Mouse (Mus musculus): ENCODE measurements at regions not wholly inside any gene's neighbourhood (a gene's known extent, or its start where the extent isn't known, plus 50 kb on each side); places are given as distances from the start of the nearest gene placed in this dataset.

DNA sequence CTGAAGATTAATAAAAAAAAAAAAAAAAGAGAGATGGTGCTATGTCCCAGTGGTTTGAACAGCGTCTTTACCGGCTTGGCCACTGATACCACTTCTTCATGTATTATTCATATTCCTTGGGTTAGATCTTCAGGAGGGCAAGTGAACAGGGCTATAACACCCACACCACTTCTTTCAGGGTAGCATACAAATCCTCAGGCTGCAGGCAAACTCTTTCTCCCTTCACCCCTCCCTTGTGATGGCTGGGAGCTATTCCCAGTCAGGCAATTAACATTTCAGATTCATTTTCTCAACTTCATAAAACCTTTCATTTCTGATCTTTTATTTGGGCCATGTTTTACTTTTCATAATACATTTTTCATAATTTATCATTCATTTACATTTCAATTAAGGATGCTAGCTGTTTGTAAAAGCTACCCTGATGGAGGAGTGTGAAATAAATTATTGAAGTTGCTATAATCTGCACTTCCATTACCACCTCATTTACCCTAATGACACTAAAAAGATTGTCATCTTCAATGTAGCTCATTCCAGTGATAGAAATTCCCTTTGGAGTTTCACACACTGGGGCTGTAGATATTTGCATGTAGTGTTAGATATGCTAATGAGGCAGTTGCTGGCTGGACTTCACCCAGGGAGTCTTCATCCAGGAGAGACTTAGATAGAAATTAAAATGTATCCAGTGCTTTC lies 2558.3 kb upstream of the Gm6569 start:
- ATAC-seq (ENCODE audit: insufficient number of reproducible peaks, insufficient read depth, low FRiP score, low read depth) = no peak
- Histone ChIP-seq H3K36me3 (ENCODE audit: control insufficient read depth, insufficient read depth, low read length) (no peaks in the 10 kb centered on the region), H3K27me3 (ENCODE audit: control insufficient read depth, insufficient read depth, low read length) (no peaks in the 10 kb centered on the region), H3K9me3 (ENCODE audit: control insufficient read depth, low read length) (no peaks in the 10 kb centered on the region), H3K27ac (replicated peaks in 1 of 2; ENCODE audit: control insufficient read depth in 1 of 2, insufficient read depth in 1 of 2, low read depth in 2 of 2, low read length in 2 of 2) (no peak overlapping the region), H3K4me2 (ENCODE audit: low read length) (no peak overlapping the region), H3K4me3 (ENCODE audit: control insufficient read depth in 1 of 2, insufficient read depth in 1 of 2, low read depth in 1 of 2, low read length in 2 of 2) (no peak overlapping the region), H3K4me1 (ENCODE audit: control insufficient read depth in 2 of 2, insufficient read depth in 2 of 2, low read length in 2 of 2) (no peaks in the 10 kb centered on the region), H3K9ac (ENCODE audit: low read length) (no peak overlapping the region)
- 92% methylated on average over 2 of the region's 2 CpGs for WGBS

GRCm38 (mm10) chr15:71276566-71276912 lies 2557.8 kb upstream of the Gm6569 start:
- H3K27me3 ChIP-seq (ENCODE audit: control insufficient read depth, insufficient read depth, low read length) = no peaks in the 10 kb centered on the region
- H3K9ac ChIP-seq (ENCODE audit: low read length) = no peak overlapping the region
- H3K9me3 ChIP-seq (ENCODE audit: control insufficient read depth, low read length) = no peaks in the 10 kb centered on the region
- 68% methylated on average over 2 of the region's 2 CpGs for WGBS
- no peaks in the 10 kb centered on the region for H3K4me1 ChIP-seq (ENCODE audit: control insufficient read depth in 2 of 2, insufficient read depth in 2 of 2, low read length in 2 of 2)
- no peaks in the 10 kb centered on the region for H3K36me3 ChIP-seq (ENCODE audit: control insufficient read depth, insufficient read depth, low read length)
- no peak overlapping the region for H3K4me2 ChIP-seq (ENCODE audit: low read length)
- no peak overlapping the region for H3K4me3 ChIP-seq (ENCODE audit: control insufficient read depth in 1 of 2, insufficient read depth in 1 of 2, low read depth in 1 of 2, low read length in 2 of 2)
- no peak for ATAC-seq (ENCODE audit: insufficient number of reproducible peaks, insufficient read depth, low FRiP score, low read depth)
- no peak overlapping the region for H3K27ac ChIP-seq (replicated peaks in 1 of 2; ENCODE audit: control insufficient read depth in 1 of 2, insufficient read depth in 1 of 2, low read depth in 2 of 2, low read length in 2 of 2)

GRCm38 (mm10) chr15:71277388-71277787 lies 2557.0 kb upstream of the Gm6569 start:
- no peak overlapping the region for H3K27ac ChIP-seq (replicated peaks in 1 of 2; ENCODE audit: control insufficient read depth in 1 of 2, insufficient read depth in 1 of 2, low read depth in 2 of 2, low read length in 2 of 2)
- H3K4me2 ChIP-seq (ENCODE audit: low read length) = no peak overlapping the region
- ATAC-seq (ENCODE audit: insufficient number of reproducible peaks, insufficient read depth, low FRiP score, low read depth) = no peak
- no peaks in the 10 kb centered on the region for H3K9me3 ChIP-seq (ENCODE audit: control insufficient read depth, low read length)
- H3K27me3 ChIP-seq (ENCODE audit: control insufficient read depth, insufficient read depth, low read length) = no peaks in the 10 kb centered on the region
- H3K9ac ChIP-seq (ENCODE audit: low read length) = no peak overlapping the region
- no peak overlapping the region for H3K4me3 ChIP-seq (ENCODE audit: control insufficient read depth in 1 of 2, insufficient read depth in 1 of 2, low read depth in 1 of 2, low read length in 2 of 2)
- no peaks in the 10 kb centered on the region for H3K4me1 ChIP-seq (ENCODE audit: control insufficient read depth in 2 of 2, insufficient read depth in 2 of 2, low read length in 2 of 2)
- no peaks in the 10 kb centered on the region for H3K36me3 ChIP-seq (ENCODE audit: control insufficient read depth, insufficient read depth, low read length)
- 71% methylated on average over 2 of the region's 2 CpGs for WGBS

DNA sequence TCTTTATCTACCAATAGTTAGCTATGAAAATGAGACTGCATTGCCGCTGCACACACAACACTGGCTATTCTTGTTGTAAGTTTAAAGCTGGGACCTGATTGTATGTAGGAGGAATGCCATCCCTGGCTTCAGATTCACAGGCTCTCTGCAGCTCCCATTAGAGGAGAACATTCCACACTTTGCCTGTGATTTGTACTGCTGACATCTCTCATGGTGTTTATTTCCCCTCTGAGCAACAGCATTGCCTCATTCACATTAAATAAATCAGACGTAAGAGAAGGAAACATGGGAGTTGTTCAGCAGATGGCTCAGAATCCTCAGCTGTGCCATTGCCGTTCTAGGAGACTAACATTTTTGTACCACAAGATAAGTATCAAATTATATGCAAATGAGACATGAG lies 2550.6 kb upstream of the Gm6569 start:
- Histone ChIP-seq H3K27me3 (ENCODE audit: control insufficient read depth, insufficient read depth, low read length) (no peaks in the 10 kb centered on the region), H3K9me3 (ENCODE audit: control insufficient read depth, low read length) (no peaks in the 10 kb centered on the region), H3K4me3 (ENCODE audit: control insufficient read depth in 1 of 2, insufficient read depth in 1 of 2, low read depth in 1 of 2, low read length in 2 of 2) (no peak overlapping the region), H3K9ac (ENCODE audit: low read length) (no peak overlapping the region), H3K36me3 (ENCODE audit: control insufficient read depth, insufficient read depth, low read length) (no peaks in the 10 kb centered on the region), H3K4me1 (ENCODE audit: control insufficient read depth in 2 of 2, insufficient read depth in 2 of 2, low read length in 2 of 2) (no peaks in the 10 kb centered on the region), H3K4me2 (ENCODE audit: low read length) (no peak overlapping the region), H3K27ac (replicated peaks in 1 of 2; ENCODE audit: control insufficient read depth in 1 of 2, insufficient read depth in 1 of 2, low read depth in 2 of 2, low read length in 2 of 2) (no peak overlapping the region)
- no peak for ATAC-seq (ENCODE audit: insufficient number of reproducible peaks, insufficient read depth, low FRiP score, low read depth)
- WGBS = 61% methylated on average over 3 of the region's 3 CpGs

DNA sequence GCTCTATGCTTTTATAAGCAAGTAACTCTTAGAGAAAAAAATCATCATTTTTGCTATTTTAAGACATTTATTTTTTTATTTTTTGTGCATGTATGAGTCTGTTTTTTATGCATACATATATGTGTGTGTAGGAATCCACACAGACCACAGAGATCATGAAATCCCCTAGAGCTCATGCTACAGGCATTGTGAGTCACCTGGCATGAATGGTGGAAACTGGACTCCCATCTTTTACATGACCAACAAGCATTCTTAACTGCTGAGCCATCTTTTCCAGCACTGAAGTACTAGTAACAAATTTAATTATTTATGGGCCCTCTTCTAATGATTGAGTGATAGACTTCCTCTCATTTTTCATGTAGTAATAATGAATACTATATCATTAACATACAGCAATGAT lies 2531.8 kb upstream of the Gm6569 start:
- Histone ChIP-seq H3K4me2 (ENCODE audit: low read length) (no peak overlapping the region), H3K36me3 (ENCODE audit: control insufficient read depth, insufficient read depth, low read length) (no peaks in the 10 kb centered on the region), H3K4me1 (ENCODE audit: control insufficient read depth in 2 of 2, insufficient read depth in 2 of 2, low read length in 2 of 2) (no peaks in the 10 kb centered on the region), H3K27ac (replicated peaks in 1 of 2; ENCODE audit: control insufficient read depth in 1 of 2, insufficient read depth in 1 of 2, low read depth in 2 of 2, low read length in 2 of 2) (no peak overlapping the region), H3K4me3 (ENCODE audit: control insufficient read depth in 1 of 2, insufficient read depth in 1 of 2, low read depth in 1 of 2, low read length in 2 of 2) (no peak overlapping the region), H3K9me3 (ENCODE audit: control insufficient read depth, low read length) (no peaks in the 10 kb centered on the region), H3K27me3 (ENCODE audit: control insufficient read depth, insufficient read depth, low read length) (no peaks in the 10 kb centered on the region), H3K9ac (ENCODE audit: low read length) (no peak overlapping the region)
- ATAC-seq (ENCODE audit: insufficient number of reproducible peaks, insufficient read depth, low FRiP score, low read depth) = no peak

DNA sequence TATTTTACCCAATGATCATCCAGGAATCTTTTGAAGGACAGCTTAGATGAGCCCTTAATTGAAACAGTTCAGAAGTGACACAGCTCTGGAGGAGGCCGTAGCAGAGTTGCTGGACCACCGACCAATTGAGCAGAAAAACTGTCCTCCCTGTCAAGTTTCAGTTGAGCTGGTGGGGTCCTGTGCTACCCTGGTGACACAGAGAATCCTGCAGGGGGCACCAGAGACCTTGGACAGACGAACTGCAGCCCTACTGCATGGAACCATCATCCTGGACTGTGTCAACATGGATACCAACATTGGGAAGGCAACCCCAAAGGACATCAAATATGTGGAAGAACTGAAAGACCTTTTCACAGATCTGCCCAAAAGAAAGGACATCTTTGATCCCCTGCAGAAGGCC lies 2524.1 kb upstream of the Gm6569 start:
- Histone ChIP-seq H3K4me1 (ENCODE audit: control insufficient read depth in 2 of 2, insufficient read depth in 2 of 2, low read length in 2 of 2) (no peaks in the 10 kb centered on the region), H3K4me2 (ENCODE audit: low read length) (no peak overlapping the region), H3K27ac (replicated peaks in 1 of 2; ENCODE audit: control insufficient read depth in 1 of 2, insufficient read depth in 1 of 2, low read depth in 2 of 2, low read length in 2 of 2) (no peak overlapping the region), H3K9me3 (ENCODE audit: control insufficient read depth, low read length) (no peaks in the 10 kb centered on the region), H3K36me3 (ENCODE audit: control insufficient read depth, insufficient read depth, low read length) (no peaks in the 10 kb centered on the region), H3K4me3 (ENCODE audit: control insufficient read depth in 1 of 2, insufficient read depth in 1 of 2, low read depth in 1 of 2, low read length in 2 of 2) (no peak overlapping the region), H3K27me3 (ENCODE audit: control insufficient read depth, insufficient read depth, low read length) (no peaks in the 10 kb centered on the region), H3K9ac (ENCODE audit: low read length) (no peak overlapping the region)
- 60% methylated on average over 3 of the region's 3 CpGs for WGBS
- ATAC-seq (ENCODE audit: insufficient number of reproducible peaks, insufficient read depth, low FRiP score, low read depth) = no peak

DNA sequence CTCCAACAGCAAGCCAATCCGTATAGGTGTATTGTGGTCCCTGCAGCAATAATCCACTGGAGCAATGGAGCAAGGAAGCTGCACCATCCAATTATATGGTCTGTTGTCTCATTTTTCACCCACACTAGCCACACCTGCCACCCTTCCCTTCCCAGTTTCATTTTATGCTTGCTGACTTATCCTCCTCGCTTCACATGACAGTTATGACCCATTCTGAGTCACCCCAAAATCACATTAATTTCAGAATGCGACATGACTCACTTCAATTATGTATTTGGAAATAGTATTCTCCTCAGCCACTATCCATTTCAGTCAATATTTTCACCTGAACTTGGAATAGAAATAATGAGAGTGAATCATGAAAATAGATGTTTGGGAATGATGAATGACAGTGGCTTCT lies 2507.8 kb upstream of the Gm6569 start:
- Histone ChIP-seq H3K9ac (ENCODE audit: low read length) (no peak overlapping the region), H3K4me1 (ENCODE audit: control insufficient read depth in 2 of 2, insufficient read depth in 2 of 2, low read length in 2 of 2) (peaks cover 0 to 4% of the 10 kb centered on the region in 2 experiments; a peak in 1 of 4 replicates), H3K36me3 (ENCODE audit: control insufficient read depth, insufficient read depth, low read length) (no peaks in the 10 kb centered on the region), H3K4me3 (ENCODE audit: control insufficient read depth in 1 of 2, insufficient read depth in 1 of 2, low read depth in 1 of 2, low read length in 2 of 2) (no peak overlapping the region), H3K27me3 (ENCODE audit: control insufficient read depth, insufficient read depth, low read length) (no peaks in the 10 kb centered on the region), H3K9me3 (ENCODE audit: control insufficient read depth, low read length) (no peaks in the 10 kb centered on the region), H3K4me2 (ENCODE audit: low read length) (no peak overlapping the region), H3K27ac (replicated peaks in 1 of 2; ENCODE audit: control insufficient read depth in 1 of 2, insufficient read depth in 1 of 2, low read depth in 2 of 2, low read length in 2 of 2) (no peak overlapping the region)
- WGBS = 83% methylated on average over 3 of the region's 3 CpGs
- no peak for ATAC-seq (ENCODE audit: insufficient number of reproducible peaks, insufficient read depth, low FRiP score, low read depth)

- H3K9me3 ChIP-seq (ENCODE audit: control insufficient read depth, low read length) = no peaks in the 10 kb centered on the region
- no peaks in the 10 kb centered on the region for H3K36me3 ChIP-seq (ENCODE audit: control insufficient read depth, insufficient read depth, low read length)
- no peak overlapping the region for H3K4me2 ChIP-seq (ENCODE audit: low read length)
- 61% methylated on average over 4 of the region's 4 CpGs for WGBS
- H3K27ac ChIP-seq (replicated peaks in 1 of 2; ENCODE audit: control insufficient read depth in 1 of 2, insufficient read depth in 1 of 2, low read depth in 2 of 2, low read length in 2 of 2) = no peak overlapping the region
- no peak for ATAC-seq (ENCODE audit: insufficient number of reproducible peaks, insufficient read depth, low FRiP score, low read depth)
- H3K27me3 ChIP-seq (ENCODE audit: control insufficient read depth, insufficient read depth, low read length) = no peaks in the 10 kb centered on the region
- no peaks in the 10 kb centered on the region for H3K4me1 ChIP-seq (ENCODE audit: control insufficient read depth in 2 of 2, insufficient read depth in 2 of 2, low read length in 2 of 2)
- no peak overlapping the region for H3K9ac ChIP-seq (ENCODE audit: low read length)
- H3K4me3 ChIP-seq (ENCODE audit: control insufficient read depth in 1 of 2, insufficient read depth in 1 of 2, low read depth in 1 of 2, low read length in 2 of 2) = no peak overlapping the region
Observed at GRCm38 (mm10) chr15:71358189-71358790, 2476.1 kb upstream of the Gm6569 start.
